Mouse (Mus musculus) brain, embryonic 14.5 days (tissue): Measurements from ENCODE around the gene Pam. TPM values are rescaled to one million over a fixed set of nuclear protein-coding genes. Genes with fewer than 3 reads are reported as not detected.

ENCODE experiments used
- DNase-seq: peaks from one replicate; pipeline ENCODE4 v3.0.0-alpha.2; 2011; ENCODE audit warnings: low read depth
- CTCF ChIP-seq: fragments of 200-500 bp; IDR thresholded peaks from 2 replicates; pipeline ENCODE4 v1.5.1; 2012; ENCODE audit warnings: inconsistent platforms, mild to moderate bottlenecking, moderate library complexity, borderline replicate concordance; ENCODE audit not compliant: insufficient read depth, insufficient read length; ENCODE audit errors: extremely low read depth
- POLR2A ChIP-seq: fragments of 200-500 bp; IDR thresholded peaks from 2 replicates; pipeline ENCODE4 v1.6.1; 2012; ENCODE audit warnings: mild to moderate bottlenecking, inconsistent platforms, borderline replicate concordance; ENCODE audit not compliant: poor library complexity, insufficient read depth, insufficient read length, severe bottlenecking; ENCODE audit errors: extremely low read depth
- polyA plus RNA-seq: library from polyadenylated mRNA; depleted of rRNA; stranded (reverse); fragments of >200 nt; gene quantifications from 2 replicates; pipeline ENCODE4 v1.2.3, GENCODE M21; 2012; rRNA removed

Gene Pam
- polyA plus RNA-seq: 33.6 and 42.8 TPM in 2 replicates

DNA sequence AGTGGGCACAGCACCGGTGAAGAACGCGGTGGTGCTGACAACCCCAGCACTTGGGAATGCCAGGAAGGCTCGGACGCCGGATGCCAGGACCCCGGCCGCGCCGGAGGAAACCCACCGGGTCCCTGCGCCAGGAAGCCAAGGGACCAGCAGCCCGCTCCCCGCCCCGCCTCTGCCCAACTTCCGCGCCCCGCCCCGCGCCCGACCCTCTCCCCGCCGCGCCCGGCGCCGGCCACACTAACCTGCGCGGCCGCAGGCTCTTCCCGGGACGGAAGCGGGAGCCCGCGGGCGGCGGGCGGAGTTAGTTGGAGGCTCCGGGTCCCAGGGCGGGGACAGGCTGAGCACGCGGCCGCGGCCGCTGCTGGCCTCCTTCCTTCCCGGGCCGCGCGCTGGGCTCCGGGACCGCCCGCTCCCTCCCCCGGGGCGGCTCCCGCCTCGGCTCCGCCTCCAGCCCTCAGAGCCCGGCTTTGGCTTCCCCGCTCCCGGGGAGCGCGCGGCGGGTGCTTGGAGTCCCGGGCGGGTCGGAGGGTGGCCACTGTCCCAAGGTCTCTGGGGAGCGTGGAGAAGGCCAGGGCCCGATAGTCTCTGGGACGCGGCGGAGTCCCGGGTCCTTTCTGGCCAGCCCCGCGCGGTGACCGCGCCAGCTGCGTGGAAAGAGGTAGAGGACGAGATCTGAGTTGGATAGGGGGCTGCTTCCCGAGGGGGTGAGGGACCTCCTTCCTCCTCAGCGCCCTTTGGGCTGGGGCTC lies at the start of gene Pam:
Gene Pam, minus strand, starts transcription at position 401 of the 745 bp plus-strand sequence.
- peak; percentile 86 for DNase-seq
- TF ChIP-seq POLR2A (peak; percentile 59), CTCF (no peak)

DNA sequence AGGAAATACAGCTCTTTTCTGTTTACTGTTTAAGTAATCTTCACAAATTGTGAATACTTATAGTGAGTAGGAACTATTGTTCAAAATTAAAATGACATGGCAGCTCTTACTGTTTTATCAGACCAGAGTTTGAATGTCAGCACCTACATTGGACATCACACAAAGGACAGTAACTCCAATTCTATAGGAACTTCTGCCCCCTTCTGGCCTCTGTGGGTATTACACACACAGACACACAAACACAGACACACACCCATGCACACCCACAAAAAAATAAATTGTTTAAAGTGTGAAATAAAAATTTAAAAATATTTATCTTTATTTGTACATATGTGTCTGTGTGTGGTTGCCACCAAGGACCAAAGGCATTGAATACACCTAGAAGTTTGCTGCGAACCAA lies 49.4 kb upstream of the Pam start:
- TF ChIP-seq CTCF (peak; percentile 13; the same call in 1 of the 2 replicates), POLR2A (no peak)
- DNase-seq: no peak

GRCm38 (mm10) chr1:98131244-98131643 lies 35.8 kb upstream of the Pam start:
- no peak for DNase-seq
- no peak for TF ChIP-seq CTCF
- TF ChIP-seq POLR2A: no peak

- DNase-seq: no peak
- TF ChIP-seq CTCF (no peak), POLR2A (no peak)
These were observed 34.3 kb upstream of the Pam start for GRCm38 (mm10) chr1:98129561-98130347.

- no peak for DNase-seq
These were observed 33.7 kb upstream of the Pam start for GRCm38 (mm10) chr1:98129111-98129510.

DNA sequence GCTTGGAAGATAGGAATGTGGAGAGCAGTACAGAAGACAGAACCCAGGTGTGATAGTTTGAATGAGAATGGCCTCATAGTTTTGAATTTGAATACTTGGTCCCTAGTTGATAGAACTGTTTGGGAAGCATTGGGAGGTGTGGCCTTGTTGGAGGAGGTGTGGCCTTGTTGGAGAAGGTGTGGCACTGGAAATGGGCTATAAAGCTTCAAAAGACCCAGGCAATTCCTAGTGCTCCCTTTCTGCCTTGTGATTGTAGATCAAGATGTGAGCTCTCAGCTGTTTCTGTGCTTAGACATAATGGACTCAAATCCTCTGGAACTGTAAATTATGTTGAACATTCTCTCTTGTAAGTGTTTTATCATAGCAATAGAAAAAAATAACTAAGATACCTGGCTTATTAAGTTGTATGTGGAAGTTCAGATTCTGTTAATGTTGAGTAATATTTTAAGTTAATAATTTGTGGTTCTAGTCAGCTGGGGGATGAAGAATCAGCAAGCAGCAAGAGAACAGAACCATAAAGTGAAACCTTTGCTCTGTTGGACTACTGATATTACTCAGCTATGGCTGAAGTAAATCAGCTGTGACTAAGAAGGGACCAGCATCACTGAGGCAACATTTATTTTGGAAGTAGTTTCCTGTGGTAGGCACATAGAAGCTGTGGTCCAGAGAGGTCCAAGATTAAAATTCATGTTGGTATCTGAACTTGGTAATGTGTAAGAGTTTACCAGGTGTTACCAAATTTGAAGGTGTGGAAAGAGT lies 33.1 kb upstream of the Pam start:
- DNase-seq: no peak
- TF ChIP-seq POLR2A: no peak

More at GRCm38 (mm10) chr1:98129111-98129510, 33.7 kb upstream of the Pam start:
- no peak for TF ChIP-seq CTCF
- TF ChIP-seq POLR2A: no peak

DNA sequence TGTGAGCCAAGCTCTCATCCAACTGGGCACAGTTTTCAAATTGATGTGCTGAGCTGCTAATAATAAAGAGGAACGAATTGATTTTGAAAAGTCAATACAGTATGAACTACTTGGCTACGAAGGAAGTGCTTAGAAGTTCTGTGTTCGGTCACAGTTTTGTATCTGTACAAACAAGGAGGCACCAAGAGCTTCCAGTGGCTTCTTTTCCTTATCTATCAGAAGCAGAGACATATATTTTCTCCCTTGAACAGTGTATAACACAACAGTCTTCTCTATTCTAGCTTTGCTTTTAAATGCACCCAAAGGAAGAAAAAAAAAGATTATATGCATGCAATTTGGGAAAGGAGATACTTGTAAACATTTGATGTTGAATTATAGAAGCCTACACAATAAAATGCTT lies 30.8 kb upstream of the Pam start:
- no peak for DNase-seq
- TF ChIP-seq CTCF: no peak
- TF ChIP-seq POLR2A: no peak

DNA sequence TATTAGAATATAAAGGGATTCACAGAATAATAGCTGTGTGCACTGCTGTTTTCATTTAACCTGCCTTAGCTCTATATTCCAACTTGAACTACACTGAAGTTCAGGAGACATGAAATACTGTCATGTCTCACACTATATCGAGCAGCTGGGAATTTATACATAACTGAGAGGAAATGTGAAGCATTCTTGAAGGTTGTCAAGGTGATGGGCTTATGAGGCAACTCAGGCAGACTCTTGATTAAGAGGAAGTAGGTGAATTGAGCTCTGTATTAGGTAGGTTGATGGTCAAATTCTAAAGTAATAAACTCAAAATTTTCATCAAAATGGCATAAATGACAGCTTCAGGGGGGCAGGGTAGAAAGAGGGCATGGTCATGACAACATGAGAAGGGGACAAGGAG lies 29.3 kb upstream of the Pam start:
- no peak for DNase-seq
- TF ChIP-seq CTCF (no peak), POLR2A (no peak)

DNA sequence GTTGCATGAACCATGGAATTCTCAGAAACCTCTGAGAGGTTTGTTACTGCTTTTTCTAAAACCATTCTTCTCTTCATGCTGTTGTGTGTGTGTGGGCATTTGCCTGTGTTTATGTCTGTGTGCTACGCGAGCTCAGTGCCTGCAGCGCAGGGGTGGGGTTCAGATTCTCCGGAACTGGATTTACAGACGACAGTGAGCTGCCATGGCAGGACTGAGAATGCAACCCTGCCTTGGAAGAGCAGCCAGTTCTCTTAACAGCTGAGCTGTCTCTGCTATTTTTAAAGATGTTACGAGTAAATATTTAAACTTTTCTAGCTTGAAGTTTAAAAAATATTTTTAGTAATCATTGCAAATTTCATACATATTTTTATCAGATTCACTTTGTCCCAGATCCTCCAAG lies 24.1 kb upstream of the Pam start:
- DNase-seq: no peak
- TF ChIP-seq POLR2A: no peak
- TF ChIP-seq CTCF: no peak

DNA sequence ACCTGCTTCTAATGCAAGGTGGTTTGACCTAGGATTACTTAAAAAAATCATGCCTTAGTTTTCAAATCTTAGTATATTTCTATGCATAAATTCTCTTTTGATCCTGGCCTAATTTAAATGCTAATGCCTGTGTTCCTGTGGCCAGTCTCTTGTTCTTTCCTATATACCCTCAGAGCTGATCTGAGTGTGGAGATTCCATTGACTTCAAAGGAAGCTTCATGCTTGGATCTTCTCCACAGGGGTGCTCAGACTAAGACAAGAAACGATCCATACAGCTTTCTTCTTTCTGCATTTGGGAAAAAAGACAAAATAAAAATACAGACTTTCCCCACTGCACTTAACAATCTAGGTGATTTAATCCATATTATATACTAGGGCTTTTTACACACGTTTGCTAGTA lies 12.2 kb upstream of the Pam start:
- peak; percentile 66 for DNase-seq
- TF ChIP-seq CTCF (no peak), POLR2A (no peak)

GRCm38 (mm10) chr1:98099441-98099840 lies 4.0 kb upstream of the Pam start:
- TF ChIP-seq CTCF: no peak
- no peak for TF ChIP-seq POLR2A
- DNase-seq: peak; percentile 75
